Mouse (Mus musculus): ENCODE results near the gene Pdzd7.

DNA sequence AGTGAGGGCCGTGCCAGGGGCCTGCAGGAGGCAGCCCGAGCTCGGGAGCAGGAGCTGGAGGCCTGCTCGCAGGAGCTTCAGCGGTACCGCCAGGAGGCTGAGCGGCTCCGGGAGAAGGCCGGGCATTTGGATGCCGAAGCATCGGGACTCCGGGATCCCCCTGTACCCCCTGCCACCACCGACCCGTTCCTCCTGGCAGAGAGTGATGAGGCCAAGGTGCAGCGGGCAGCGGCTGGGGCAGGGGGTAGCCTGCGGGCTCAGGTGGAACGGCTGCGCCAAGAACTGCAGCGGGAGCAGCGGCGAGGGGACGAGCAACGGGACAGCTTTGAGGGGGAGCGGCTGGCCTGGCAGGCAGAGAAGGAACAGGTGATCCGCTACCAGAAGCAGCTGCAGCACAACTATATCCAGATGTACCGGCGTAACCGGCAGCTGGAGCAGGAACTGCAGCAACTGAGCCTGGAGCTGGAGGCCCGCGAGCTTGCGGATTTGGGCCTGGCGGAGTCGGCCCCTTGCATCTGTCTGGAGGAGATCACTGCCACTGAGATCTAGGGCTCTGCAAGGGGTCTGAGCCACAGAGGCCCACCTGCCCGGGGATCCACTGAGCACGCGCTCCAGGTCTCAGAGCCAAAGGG lies 19.5 kb downstream of the Pdzd7 start:
- TF ChIP-seq CTCF (IDR thresholded peaks at IDR 0.05; ENCODE audit: low read depth) (no peak), EP300 (IDR thresholded peaks at IDR 0.05; ENCODE audit: low read depth) (no peak)
